Mouse (Mus musculus) CH12.LX (cell line): ENCODE data around the gene Meis3.

Experiments
- JUN ChIP-seq: IDR thresholded peaks from 2 replicates; pipeline ENCODE4 v1.6.1; 2011; ENCODE audit warnings: low read depth, mild to moderate bottlenecking, low read length, improper control_type of control experiment, moderate library complexity; ENCODE audit not compliant: insufficient read depth
- MYC ChIP-seq: IDR thresholded peaks from 2 replicates; pipeline ENCODE4 v1.6.1; 2011; ENCODE audit warnings: low read depth, mild to moderate bottlenecking, improper control_type of control experiment, low read length
- POLR2A ChIP-seq: IDR thresholded peaks from 2 replicates; pipeline ENCODE4 v1.6.1; 2011; ENCODE audit warnings: low read depth, mild to moderate bottlenecking, improper control_type of control experiment, low read length

- no peak for TF ChIP-seq JUN
- TF ChIP-seq POLR2A = no peak
- no peak for TF ChIP-seq MYC
These were observed 3.2 kb downstream of the Meis3 start for GRCm38 (mm10) chr7:16178114-16178513.
